Mouse (Mus musculus) cortical plate, adult 2 months (tissue): ENCODE results near the gene Mrm2.

ENCODE experiments used
- CTCF ChIP-seq: fragments of 200-500 bp; IDR thresholded peaks from 2 replicates; pipeline ENCODE4 v1.5.1; 2011; ENCODE audit warnings: mild to moderate bottlenecking, control low read depth, low read length; ENCODE audit not compliant: insufficient read depth; ENCODE audit errors: extremely low read depth
- POLR2A ChIP-seq: fragments of 200-500 bp; IDR thresholded peaks from 2 replicates; pipeline ENCODE4 v1.6.1; 2011; ENCODE audit warnings: mild to moderate bottlenecking, low read length, control low read depth; ENCODE audit not compliant: insufficient read depth; ENCODE audit errors: extremely low read depth

GRCm38 (mm10) chr5:140282900-140283299 is 48.8 kb downstream of the Mrm2 start:
- no peak for TF ChIP-seq CTCF
- TF ChIP-seq POLR2A, result no peak
